Mouse (Mus musculus): ENCODE measurements around the gene Plekho2.

Plekho2 gene

GRCm38 (mm10) chr9:65528417-65529038 is 51.3 kb downstream of the Plekho2 start:
- DNase-seq = no peak

- DNase-seq = no peak
These were observed 54.2 kb downstream of the Plekho2 start for GRCm38 (mm10) chr9:65525445-65526195.

GRCm38 (mm10) chr9:65523611-65524364 is 56.1 kb downstream of the Plekho2 start:
- peak; percentile 73 for DNase-seq

- peak; percentile 29 for DNase-seq
These were observed 59.3 kb downstream of the Plekho2 start for GRCm38 (mm10) chr9:65520505-65520876.

GRCm38 (mm10) chr9:65519807-65520504 is 59.9 kb downstream of the Plekho2 start, which contains the start of gene Ankdd1a:
Gene Ankdd1a, minus strand, starts transcription at chr9:65520193.
- peak; percentile 72 for DNase-seq

- DNase-seq = no peak
These were observed 65.0 kb downstream of the Plekho2 start for GRCm38 (mm10) chr9:65514851-65515261.

GRCm38 (mm10) chr9:65514431-65514830 is 65.4 kb downstream of the Plekho2 start:
- DNase-seq = no peak

GRCm38 (mm10) chr9:65512520-65512919 is 67.3 kb downstream of the Plekho2 start:
- DNase-seq = no peak

- DNase-seq = no peak
These were observed 71.4 kb downstream of the Plekho2 start for GRCm38 (mm10) chr9:65508449-65508848.

GRCm38 (mm10) chr9:65502721-65503505 is 76.9 kb downstream of the Plekho2 start:
- no peak for DNase-seq

Data from right cerebral cortex, adult 18-20 months (tissue).